8 mouse cellular contexts compared by ENCODE assay signal in the genomic region with DNA sequence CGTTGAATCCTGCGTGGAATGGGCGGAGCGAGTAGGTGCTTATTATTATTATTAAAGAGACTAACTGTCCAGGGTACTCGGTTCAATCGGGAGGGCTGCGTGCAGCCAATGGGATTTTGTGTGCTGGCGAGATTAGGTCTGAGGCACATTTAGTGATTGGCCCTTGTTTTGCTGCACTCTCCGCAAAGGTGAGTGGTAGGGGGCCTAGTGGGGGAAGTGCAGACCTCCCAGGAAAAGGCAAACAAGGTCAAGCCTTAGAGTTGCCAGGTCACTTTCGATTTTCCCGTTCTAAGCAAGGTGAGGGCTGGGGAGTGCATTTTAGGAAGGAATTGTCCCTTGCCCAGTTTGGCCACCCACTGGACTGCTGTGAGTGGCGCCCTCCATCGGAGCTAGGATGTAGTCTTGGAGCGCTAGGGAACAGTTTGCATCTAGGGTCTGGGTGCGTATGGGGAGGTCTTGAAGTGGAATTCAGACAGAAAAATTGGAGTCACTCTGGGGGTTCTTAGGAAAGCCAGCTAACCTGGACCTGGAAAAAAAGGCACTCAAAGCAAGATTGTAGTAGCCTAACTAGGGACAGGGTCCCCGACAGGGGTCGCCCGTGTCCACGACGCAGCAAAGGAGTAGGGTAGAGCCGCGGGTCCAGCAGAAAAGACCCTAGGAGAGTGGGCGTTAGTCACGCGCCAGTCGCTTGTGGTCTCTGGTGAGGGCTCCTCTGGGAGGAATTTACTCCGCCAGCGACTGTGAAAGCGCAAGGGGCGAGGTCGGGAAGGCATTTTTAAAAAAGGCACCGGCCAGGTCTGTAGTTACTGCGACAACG. TPM values are rescaled to one million over a fixed set of nuclear protein-coding genes. Genes with fewer than 3 reads are reported as not detected.
DNase-seq lines count a peak whose midpoint lies in the region; ATAC-seq and TF ChIP-seq lines count a peak whose summit lies in the region.

No protein-coding gene starts in this region.

- WGBS in forebrain, embryonic 14.5 days, result under 1% methylated on average over 34 of the region's 34 CpGs
- under 1% methylated on average over 34 of the region's 34 CpGs for WGBS in intestine, postnatal 0 days

- intact Hi-C loops in left cerebral cortex, postnatal 14 days (cut with DNase I), result loop anchor here (5.0 to 10.0 kb wide), 3 partner anchors 170 to 683 kb away; no protein-coding TSS in a partner anchor

- H3K9me3 ChIP-seq in forebrain, embryonic 14.5 days (replicated peaks; ENCODE audit: control insufficient read depth, low read length), result no peaks in the 10 kb centered on the region
- H3K9me3 ChIP-seq in intestine, postnatal 0 days (ENCODE audit: control insufficient read depth), result 0 out of 2 replicates have a peak, but pooled peaks cover 2% of the 10 kb centered on the region

- no peak overlapping the region for H3K27ac ChIP-seq in forebrain, embryonic 14.5 days (ENCODE audit: low read depth, low read length)
- no peak overlapping the region for H3K27ac ChIP-seq in intestine, postnatal 0 days (ENCODE audit: low read depth, low read length)

- TF ChIP-seq CTCF in intestine, postnatal 0 days (IDR thresholded peaks at IDR 0.05; ENCODE audit: low read depth), result peak; percentile 64

- no peaks in the 10 kb centered on the region for H3K36me3 ChIP-seq in forebrain, embryonic 14.5 days (ENCODE audit: control insufficient read depth, insufficient read depth, low read length)
- H3K36me3 ChIP-seq in intestine, postnatal 0 days (ENCODE audit: control insufficient read depth, insufficient read depth), result no peaks in the 10 kb centered on the region

- H3K9ac ChIP-seq in forebrain, embryonic 14.5 days (ENCODE audit: low read length), result peak overlapping the region; percentile 60
- no peak overlapping the region for H3K9ac ChIP-seq in intestine, postnatal 0 days (ENCODE audit: low read depth, low read length)

- peak overlapping the region; percentile 96 for H3K4me2 ChIP-seq in forebrain, embryonic 14.5 days (ENCODE audit: low read length)
- peak overlapping the region; percentile 95 for H3K4me2 ChIP-seq in intestine, postnatal 0 days (replicated peaks; ENCODE audit: low read depth)

- peak; percentile 13 to 46 for DNase-seq in left cerebral cortex, postnatal 14 days (ENCODE audit: low spot score in 2 of 2)
- no peak for DNase-seq in left cerebral cortex, adult 11 months (ENCODE audit: low spot score)
- DNase-seq in adrenal gland, postnatal 25 days, result peak; percentile 36
- peak; percentile 77 for DNase-seq in forebrain, embryonic 14.5 days (ENCODE audit: low spot score)
- DNase-seq in lung, postnatal 10 days, result peak; percentile 27
- DNase-seq in right cerebral cortex, postnatal 25 days, result peak; percentile 22

- H3K27me3 ChIP-seq in forebrain, embryonic 14.5 days (replicated peaks; ENCODE audit: control insufficient read depth, insufficient read depth, low read length), result peaks cover 47% of the 10 kb centered on the region
- H3K27me3 ChIP-seq in intestine, postnatal 0 days (replicated peaks; ENCODE audit: control insufficient read depth, insufficient read depth, low read length), result peaks cover 66% of the 10 kb centered on the region

- H3K4me3 ChIP-seq in forebrain, embryonic 14.5 days (ENCODE audit: low read depth, low read length), result peak overlapping the region; percentile 51
- peak overlapping the region; percentile 56 for H3K4me3 ChIP-seq in intestine, postnatal 0 days (ENCODE audit: low read depth, low read length)

- peak; percentile 77 for ATAC-seq in forebrain, embryonic 14.5 days
- ATAC-seq in intestine, postnatal 0 days, result no peak
- no peak; the same call in 1 of the 2 replicates for ATAC-seq in cerebellum, adult (ENCODE audit: insufficient number of reproducible peaks, low FRiP score, low TSS enrichment)

- peaks cover 14% of the 10 kb centered on the region for H3K4me1 ChIP-seq in forebrain, embryonic 14.5 days (ENCODE audit: control insufficient read depth, insufficient read depth, low read length)
- H3K4me1 ChIP-seq in intestine, postnatal 0 days (replicated peaks; ENCODE audit: control insufficient read depth, insufficient read depth, low read length), result peaks cover 10% of the 10 kb centered on the region; the same call in 1 of the 2 replicates

RNA-seq across cellular contexts. Expression of a gene that starts 4.1 kb away (rescaled TPM):
- total RNA-seq in left cerebral cortex, postnatal 14 days (2021), result 1 to 10 TPM; 6.2 to 6.4 TPM
- total RNA-seq in adrenal gland, postnatal 25 days (2021), result 1.1 and 1.2 TPM in 2 replicates
- polyA plus RNA-seq in forebrain, embryonic 14.5 days (2014; fragmentation: Nextera tagmentation; extraction: Ambion mirVana), result 1.8 and 2.2 TPM in 2 replicates
- 0.41 and 0.47 TPM in 2 replicates for polyA plus RNA-seq in intestine, postnatal 0 days (2015; fragmentation: Nextera tagmentation; extraction: Ambion mirVana)
